Mouse (Mus musculus) olfactory bulb, adult 2 months (tissue): ENCODE results near the gene Akap1. TPM values are rescaled to one million over a fixed set of nuclear protein-coding genes. Genes with fewer than 3 reads are reported as not detected.

ENCODE experiments used
- H3K27ac ChIP-seq: fragments of 200-500 bp; 2 replicates; pipeline ENCODE4 v1.5.1; 2012; ENCODE audit warnings: low read depth, low read length; ENCODE audit not compliant: insufficient read depth
- H3K4me1 ChIP-seq: fragments of 200-500 bp; 2 replicates; pipeline ENCODE4 v1.6.1; 2012; ENCODE audit warnings: low read length; ENCODE audit not compliant: control insufficient read depth, insufficient read depth
- H3K4me3 ChIP-seq: fragments of 200-500 bp; 2 replicates; pipeline ENCODE4 v1.5.1; 2012; ENCODE audit warnings: mild to moderate bottlenecking, low read depth, low read length, moderate library complexity; ENCODE audit not compliant: insufficient read depth
- CTCF ChIP-seq: fragments of 200-500 bp; IDR thresholded peaks from 2 replicates; pipeline ENCODE4 v1.5.1; 2012; ENCODE audit warnings: low read depth, mild to moderate bottlenecking, low read length, moderate library complexity; ENCODE audit not compliant: insufficient read depth
- POLR2A ChIP-seq: fragments of 200-500 bp; IDR thresholded peaks from 2 replicates; pipeline ENCODE4 v1.6.1; 2012; ENCODE audit warnings: mild to moderate bottlenecking, low read depth, low read length, moderate library complexity; ENCODE audit not compliant: insufficient read depth
- WGBS: fragments of 180-500 bp; shearing (Covaris S2); methylation state at CpG from one replicate; pipeline ENCODE4 v1.1.7; 2018; 5-methylcytosine and 5-hydroxymethylcytosine counted together
- polyA plus RNA-seq: library from polyadenylated mRNA; stranded (reverse); fragments of >200 nt; gene quantifications from 2 replicates; pipeline ENCODE4 v1.2.4, GENCODE M21; 2012; ENCODE audit warnings: low replicate concordance; ENCODE audit not compliant: missing spikeins, insufficient read depth, insufficient read length

Akap1 gene
- polyA plus RNA-seq, 1 experiment: not detected

DNA sequence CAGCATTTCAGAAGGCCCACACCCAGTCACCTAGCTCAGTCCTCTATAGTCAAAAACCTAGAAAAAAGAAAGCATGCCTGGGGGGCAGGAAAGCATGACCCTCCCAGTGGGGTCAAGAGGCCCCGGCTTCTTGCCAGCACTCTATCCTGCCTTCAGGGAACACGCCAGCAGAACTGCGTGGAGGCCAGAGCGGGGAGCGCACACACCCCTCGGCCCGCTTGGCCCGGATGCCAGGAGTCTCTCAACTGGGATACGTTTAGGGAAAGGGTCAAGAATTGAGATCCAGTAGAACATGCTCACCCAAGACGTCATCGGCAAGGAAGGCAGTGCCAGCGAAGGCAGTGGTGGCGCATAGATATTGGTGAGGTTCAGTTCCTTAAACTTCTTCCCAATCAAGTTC lies 25.8 kb downstream of the Akap1 start:
- Histone ChIP-seq H3K4me3 (no peak overlapping the region), H3K4me1 (peaks cover 15% of the 10 kb centered on the region), H3K27ac (no peak overlapping the region)
- WGBS: 96% methylated on average over 13 of the region's 13 CpGs
- TF ChIP-seq POLR2A (no peak), CTCF (no peak)

GRCm38 (mm10) chr11:88834606-88835005 lies 29.8 kb downstream of the Akap1 start:
- Histone ChIP-seq H3K4me3 (no peak overlapping the region), H3K4me1 (no peaks in the 10 kb centered on the region), H3K27ac (no peak overlapping the region)
- no peak for TF ChIP-seq POLR2A
- no peak for TF ChIP-seq CTCF
- 90% methylated on average over 11 of the region's 11 CpGs for WGBS

- H3K27ac ChIP-seq: no peak overlapping the region
- WGBS: 80% methylated on average over 14 of the region's 14 CpGs
- no peak overlapping the region for H3K4me3 ChIP-seq
- H3K4me1 ChIP-seq: no peaks in the 10 kb centered on the region
- TF ChIP-seq POLR2A (no peak), CTCF (no peak)
These were observed 30.3 kb downstream of the Akap1 start for GRCm38 (mm10) chr11:88834134-88834533.

DNA sequence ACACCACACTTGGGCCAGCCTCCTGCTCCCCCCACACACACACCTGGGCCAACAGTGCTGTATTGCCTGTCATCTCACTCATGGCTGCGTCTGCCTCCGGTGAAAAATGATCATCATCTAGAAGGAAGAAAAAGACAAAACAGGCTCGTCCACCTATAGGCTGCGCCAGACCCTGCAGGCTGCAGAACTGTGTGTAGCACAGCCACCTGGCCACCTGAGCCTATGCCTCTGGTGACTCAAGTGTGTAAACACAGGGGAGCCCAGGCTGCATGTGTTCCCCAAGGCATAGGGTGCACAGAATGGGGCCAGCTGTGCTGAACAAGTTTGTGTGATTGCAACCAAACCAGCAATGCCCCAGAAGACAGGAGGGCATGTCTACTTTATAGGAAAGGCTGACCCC lies 31.3 kb downstream of the Akap1 start:
- Histone ChIP-seq H3K27ac (no peak overlapping the region), H3K4me3 (no peak overlapping the region), H3K4me1 (no peaks in the 10 kb centered on the region)
- no peak for TF ChIP-seq CTCF
- TF ChIP-seq POLR2A: no peak
- 89% methylated on average over 4 of the region's 4 CpGs for WGBS

DNA sequence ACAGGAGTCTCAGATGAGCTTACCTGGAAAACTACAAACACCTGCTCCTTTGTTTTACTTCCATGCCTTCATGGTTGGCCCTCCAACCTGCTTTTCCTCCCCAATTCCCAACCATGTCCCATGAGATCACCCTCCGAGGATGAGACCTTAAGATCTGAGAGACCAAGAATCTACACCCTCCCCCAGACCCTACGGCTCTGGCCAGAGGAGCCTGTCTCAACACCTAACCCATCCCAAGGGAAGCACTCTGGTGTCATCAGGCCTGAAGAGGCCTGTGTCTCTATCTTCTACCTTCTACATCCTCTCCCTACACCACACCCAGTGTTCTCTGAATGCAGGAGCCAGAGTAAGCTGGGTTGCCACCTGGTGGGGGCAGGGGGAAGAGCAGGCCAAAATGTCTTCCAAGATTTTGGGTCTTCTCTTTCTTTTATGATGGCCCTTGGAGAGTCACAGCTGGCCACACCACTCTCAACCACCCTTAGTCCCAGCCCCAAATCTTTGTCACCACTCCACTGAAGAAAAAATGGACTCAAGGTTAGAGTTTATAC lies 34.1 kb downstream of the Akap1 start:
- WGBS: 100% methylated on average over 2 of the region's 2 CpGs
- Histone ChIP-seq H3K27ac (no peak overlapping the region), H3K4me1 (no peaks in the 10 kb centered on the region), H3K4me3 (no peak overlapping the region)
- TF ChIP-seq CTCF (peak; percentile 61; the same call in 1 of the 2 replicates), POLR2A (no peak)

GRCm38 (mm10) chr11:88828528-88828927 lies 35.9 kb downstream of the Akap1 start:
- no peak overlapping the region for H3K27ac ChIP-seq
- no peak for TF ChIP-seq CTCF
- H3K4me3 ChIP-seq: no peak overlapping the region
- no peaks in the 10 kb centered on the region for H3K4me1 ChIP-seq

GRCm38 (mm10) chr11:88825909-88826308 lies 38.5 kb downstream of the Akap1 start:
- Histone ChIP-seq H3K4me1 (peaks cover 6% of the 10 kb centered on the region; the same call in 1 of the 2 replicates), H3K27ac (no peak overlapping the region), H3K4me3 (no peak overlapping the region)
- 42% methylated on average over 7 of the region's 7 CpGs for WGBS
- TF ChIP-seq CTCF (no peak), POLR2A (no peak)

- peaks cover 8% of the 10 kb centered on the region; the same call in 1 of the 2 replicates for H3K4me1 ChIP-seq
- H3K4me3 ChIP-seq: no peak overlapping the region
- WGBS: 2% methylated on average over 7 of the region's 7 CpGs
- no peak overlapping the region for H3K27ac ChIP-seq
- TF ChIP-seq POLR2A: no peak
- TF ChIP-seq CTCF: no peak
These were observed 41.4 kb downstream of the Akap1 start for GRCm38 (mm10) chr11:88822991-88823390.

GRCm38 (mm10) chr11:88822526-88822925 lies 41.9 kb downstream of the Akap1 start:
- H3K27ac ChIP-seq: no peak overlapping the region
- H3K4me1 ChIP-seq: peaks cover 8% of the 10 kb centered on the region; the same call in 1 of the 2 replicates
- TF ChIP-seq CTCF: no peak
- TF ChIP-seq POLR2A: no peak
- WGBS: 23% methylated on average over 5 of the region's 5 CpGs
- no peak overlapping the region for H3K4me3 ChIP-seq
